Mouse (Mus musculus) neural tube, embryonic 14.5 days (tissue): ENCODE results near the gene Polr3h. TPM values are rescaled to one million over a fixed set of nuclear protein-coding genes. Genes with fewer than 3 reads are reported as not detected.

Source experiments
- ATAC-seq: fragments of 200-750 bp; cut with Nextera tagmentation; 2 replicates; pipeline ENCODE4 v1.8.0; 2017; ENCODE audit warnings: low read depth, mild to moderate bottlenecking, moderate TSS enrichment, moderate library complexity
- H3K27ac ChIP-seq: fragments of 300-500 bp; sonication (generic); 2 replicates; pipeline ENCODE4 v1.5.1; 2014; ENCODE audit warnings: low read depth, mild to moderate bottlenecking, control low read depth, low read length, moderate library complexity, mixed read lengths
- H3K27me3 ChIP-seq: fragments of 300-500 bp; sonication (generic); 2 replicates; pipeline ENCODE4 v1.6.1; 2014; ENCODE audit warnings: low read length; ENCODE audit not compliant: control insufficient read depth, insufficient read depth
- H3K36me3 ChIP-seq: fragments of 300-500 bp; sonication (generic); 2 replicates; pipeline ENCODE4 v1.6.1; 2014; ENCODE audit warnings: low read length, mixed read lengths; ENCODE audit not compliant: control insufficient read depth, insufficient read depth
- H3K4me1 ChIP-seq: fragments of 300-500 bp; sonication (generic); 2 replicates; pipeline ENCODE4 v1.6.1; 2014; ENCODE audit warnings: low read length; ENCODE audit not compliant: control insufficient read depth, insufficient read depth
- H3K4me2 ChIP-seq: fragments of 300-500 bp; sonication (generic); 2 replicates; pipeline ENCODE4 v1.6.1; 2014; ENCODE audit warnings: mild to moderate bottlenecking, low read depth, low read length, control low read depth
- H3K4me3 ChIP-seq: fragments of 300-500 bp; sonication (generic); 2 replicates; pipeline ENCODE4 v1.5.1; 2014; ENCODE audit warnings: low read depth, low read length, control low read depth, mixed read lengths
- H3K9ac ChIP-seq: fragments of 300-500 bp; sonication (generic); replicated peaks from 2 replicates; pipeline ENCODE4 v1.6.1; 2014; ENCODE audit warnings: low read depth, mild to moderate bottlenecking, control low read depth, low read length, mixed read lengths
- H3K9me3 ChIP-seq: fragments of 300-500 bp; sonication (generic); 2 replicates; pipeline ENCODE4 v1.6.1; 2016; ENCODE audit warnings: low read length; ENCODE audit not compliant: control insufficient read depth
- WGBS: fragments of 180-500 bp; shearing (Covaris S2); extraction: QIAGEN DNeasy Blood & Tissue Kit; methylation state at CpG from one replicate; pipeline ENCODE4 v1.1.7; 2014; 5-methylcytosine and 5-hydroxymethylcytosine counted together
- polyA plus RNA-seq: library from polyadenylated mRNA; unstranded; fragments of >200 nt; fragmentation: Nextera tagmentation; extraction: Ambion mirVana; gene quantifications from 2 replicates; pipeline ENCODE4 v1.2.1, GENCODE M21; 2014

Gene Polr3h
- polyA plus RNA-seq, 1 experiment from 2014 or later = 98.4 TPM

GRCm38 (mm10) chr15:81872262-81873136 lies 53.5 kb downstream of the Polr3h start, which contains the start of gene Aco2:
TSS of gene Aco2 (plus strand) at chr15:81872309.
- peaks cover 20% of the 10 kb centered on the region for H3K36me3 ChIP-seq
- peaks cover 16% of the 10 kb centered on the region for H3K4me1 ChIP-seq
- peak within 1 kb of the TSS; percentile 93 for H3K4me3 ChIP-seq
- no peaks in the 10 kb centered on the region; the same call in 1 of the 2 replicates for H3K27me3 ChIP-seq
- H3K9ac ChIP-seq = peak within 1 kb of the TSS; percentile 70
- no peaks in the 10 kb centered on the region for H3K9me3 ChIP-seq
- under 1% methylated on average over 53 of the region's 53 CpGs for WGBS
- H3K27ac ChIP-seq = peak within 1 kb of the TSS; percentile 98
- peak within 1 kb of the TSS; percentile 73 for H3K4me2 ChIP-seq
- peak; percentile 83 for ATAC-seq

GRCm38 (mm10) chr15:81871604-81872261 lies 54.3 kb downstream of the Polr3h start, which contains the start of gene Phf5a:
TSS of gene Phf5a (minus strand) at chr15:81871911.
- Histone ChIP-seq H3K27me3 (no peaks in the 10 kb centered on the region; the same call in 1 of the 2 replicates), H3K4me1 (peaks cover 16% of the 10 kb centered on the region), H3K36me3 (peaks cover 24% of the 10 kb centered on the region), H3K27ac (peak within 1 kb of the TSS; percentile 98), H3K4me2 (peak within 1 kb of the TSS; percentile 73), H3K9ac (peak within 1 kb of the TSS; percentile 70), H3K4me3 (peak within 1 kb of the TSS; percentile 93), H3K9me3 (no peaks in the 10 kb centered on the region)
- WGBS = under 1% methylated on average over 30 of the region's 30 CpGs
- ATAC-seq = peak; percentile 83

GRCm38 (mm10) chr15:81869985-81870384 lies 56.1 kb downstream of the Polr3h start:
- peaks cover 37% of the 10 kb centered on the region for H3K36me3 ChIP-seq
- 97% methylated on average over 5 of the region's 5 CpGs for WGBS
- H3K4me3 ChIP-seq = no peak overlapping the region
- H3K4me1 ChIP-seq = peaks cover 16% of the 10 kb centered on the region
- no peak for ATAC-seq
- no peak overlapping the region for H3K9ac ChIP-seq
- H3K4me2 ChIP-seq = no peak overlapping the region
- H3K27ac ChIP-seq = no peak overlapping the region
- no peaks in the 10 kb centered on the region for H3K9me3 ChIP-seq
- H3K27me3 ChIP-seq = no peaks in the 10 kb centered on the region; the same call in 1 of the 2 replicates

GRCm38 (mm10) chr15:81864238-81864637 lies 61.8 kb downstream of the Polr3h start:
- Histone ChIP-seq H3K4me2 (no peak overlapping the region), H3K4me3 (no peak overlapping the region), H3K4me1 (no peaks in the 10 kb centered on the region), H3K9me3 (no peaks in the 10 kb centered on the region), H3K9ac (no peak overlapping the region), H3K27ac (no peak overlapping the region), H3K27me3 (no peaks in the 10 kb centered on the region), H3K36me3 (peaks cover 31% of the 10 kb centered on the region)
- WGBS = 96% methylated on average over 7 of the region's 7 CpGs
- no peak for ATAC-seq

- Histone ChIP-seq H3K27me3 (no peaks in the 10 kb centered on the region), H3K4me2 (peak overlapping the region; percentile 98), H3K27ac (peak overlapping the region; percentile 94), H3K4me3 (peak overlapping the region; percentile 9; the same call in 1 of the 2 replicates), H3K36me3 (peaks cover 5% of the 10 kb centered on the region; the same call in 1 of the 2 replicates), H3K9me3 (no peaks in the 10 kb centered on the region), H3K4me1 (peaks cover 8% of the 10 kb centered on the region; the same call in 1 of the 2 replicates), H3K9ac (no peak overlapping the region; the same call in 1 of the 2 replicates)
- no peak for ATAC-seq
- WGBS = 33% methylated on average over 8 of the region's 8 CpGs
Measured at GRCm38 (mm10) chr15:81860471-81861135, 65.4 kb downstream of the Polr3h start.

GRCm38 (mm10) chr15:81859330-81860255 lies 66.4 kb downstream of the Polr3h start:
- under 1% methylated on average over 37 of the region's 39 CpGs for WGBS
- ATAC-seq = peak; percentile 80
- Histone ChIP-seq H3K4me1 (peaks cover 11% of the 10 kb centered on the region; the same call in 1 of the 2 replicates), H3K4me3 (peak overlapping the region; percentile 65), H3K4me2 (peak overlapping the region; percentile 98), H3K36me3 (no peaks in the 10 kb centered on the region), H3K9me3 (no peaks in the 10 kb centered on the region), H3K9ac (peak overlapping the region; percentile 59), H3K27me3 (no peaks in the 10 kb centered on the region), H3K27ac (peak overlapping the region; percentile 94)

GRCm38 (mm10) chr15:81858517-81859329 lies 67.3 kb downstream of the Polr3h start, which contains the start of gene Tob2:
TSS of gene Tob2 (minus strand) at chr15:81858796.
- no peaks in the 10 kb centered on the region for H3K27me3 ChIP-seq
- H3K27ac ChIP-seq = peak within 1 kb of the TSS; percentile 94
- ATAC-seq = peak; percentile 5; the same call in 1 of the 2 replicates
- peak within 1 kb of the TSS; percentile 98 for H3K4me2 ChIP-seq
- H3K36me3 ChIP-seq = no peaks in the 10 kb centered on the region
- peaks cover 11% of the 10 kb centered on the region; the same call in 1 of the 2 replicates for H3K4me1 ChIP-seq
- WGBS = under 1% methylated on average over 44 of the region's 44 CpGs
- H3K4me3 ChIP-seq = peak within 1 kb of the TSS; percentile 65
- peak within 1 kb of the TSS; percentile 59 for H3K9ac ChIP-seq
- no peaks in the 10 kb centered on the region for H3K9me3 ChIP-seq
